Mouse (Mus musculus): ENCODE data around the gene Zfp979.
"Not testable (repeated sequence)": the region's sequence is repeated elsewhere in the genome, so short reads cannot be mapped to it uniquely, and the experiment has no call there.

The Zfp979 gene

GRCm38 (mm10) chr4:147642413-147642812, at the start of gene Zfp979:
Gene Zfp979 (minus strand): TSS chr4:147642513.
- DNase-seq (ENCODE audit: low spot score) = not testable (repeated sequence)

GRCm38 (mm10) chr4:147655245-147655644, 12.9 kb upstream of the Zfp979 start:
- DNase-seq (ENCODE audit: low spot score) = not testable (repeated sequence)

- DNase-seq (ENCODE audit: low spot score) = not testable (repeated sequence)
Measured at GRCm38 (mm10) chr4:147647407-147647806, 5.1 kb upstream of the Zfp979 start.

- DNase-seq (ENCODE audit: low spot score) = not testable (repeated sequence)
Measured at GRCm38 (mm10) chr4:147641932-147642331, 381 bp downstream of the Zfp979 start.

GRCm38 (mm10) chr4:147633818-147634262, 8.5 kb downstream of the Zfp979 start:
- DNase-seq (ENCODE audit: low spot score) = not testable (repeated sequence)

GRCm38 (mm10) chr4:147606511-147606910, 35.8 kb downstream of the Zfp979 start:
- not testable (repeated sequence) for DNase-seq (ENCODE audit: low spot score)

- no peak for DNase-seq (ENCODE audit: low spot score)
Measured at GRCm38 (mm10) chr4:147605521-147605920, 36.8 kb downstream of the Zfp979 start.

- no peak for DNase-seq (ENCODE audit: low spot score)
Measured at GRCm38 (mm10) chr4:147603806-147604205, 38.5 kb downstream of the Zfp979 start.

GRCm38 (mm10) chr4:147601881-147602280, 40.4 kb downstream of the Zfp979 start:
- DNase-seq (ENCODE audit: low spot score) = no peak

- DNase-seq (ENCODE audit: low spot score) = no peak
Measured at GRCm38 (mm10) chr4:147598831-147599230, 43.5 kb downstream of the Zfp979 start.

- DNase-seq (ENCODE audit: low spot score) = no peak
Measured at GRCm38 (mm10) chr4:147597685-147598084, 44.6 kb downstream of the Zfp979 start.

- DNase-seq (ENCODE audit: low spot score) = not testable (repeated sequence)
Measured at GRCm38 (mm10) chr4:147594630-147595029, 47.7 kb downstream of the Zfp979 start.

- DNase-seq (ENCODE audit: low spot score) = no peak
Measured at GRCm38 (mm10) chr4:147586511-147587473, 55.5 kb downstream of the Zfp979 start.

- not testable (repeated sequence) for DNase-seq (ENCODE audit: low spot score)
Measured at GRCm38 (mm10) chr4:147579371-147579770, 62.9 kb downstream of the Zfp979 start.

- DNase-seq (ENCODE audit: low spot score) = not testable (repeated sequence)
Measured at GRCm38 (mm10) chr4:147571156-147571555, 71.2 kb downstream of the Zfp979 start.

- no peak for DNase-seq (ENCODE audit: low spot score)
Measured at GRCm38 (mm10) chr4:147565426-147566220, 76.7 kb downstream of the Zfp979 start.
